Mouse (Mus musculus) mouse trophoblast stem cell (cell line): Measurements from ENCODE around the gene Exoc2.

Source experiments
- in situ Hi-C, 2 experiments: fragments of 300-500 bp; cut with MseI, MboI; formaldehyde crosslinking; loops; 2 replicates in 1 of 2; 3 replicates in 1 of 2; pipeline ENCODE4 v1.15.1; 2025

The Exoc2 gene

DNA sequence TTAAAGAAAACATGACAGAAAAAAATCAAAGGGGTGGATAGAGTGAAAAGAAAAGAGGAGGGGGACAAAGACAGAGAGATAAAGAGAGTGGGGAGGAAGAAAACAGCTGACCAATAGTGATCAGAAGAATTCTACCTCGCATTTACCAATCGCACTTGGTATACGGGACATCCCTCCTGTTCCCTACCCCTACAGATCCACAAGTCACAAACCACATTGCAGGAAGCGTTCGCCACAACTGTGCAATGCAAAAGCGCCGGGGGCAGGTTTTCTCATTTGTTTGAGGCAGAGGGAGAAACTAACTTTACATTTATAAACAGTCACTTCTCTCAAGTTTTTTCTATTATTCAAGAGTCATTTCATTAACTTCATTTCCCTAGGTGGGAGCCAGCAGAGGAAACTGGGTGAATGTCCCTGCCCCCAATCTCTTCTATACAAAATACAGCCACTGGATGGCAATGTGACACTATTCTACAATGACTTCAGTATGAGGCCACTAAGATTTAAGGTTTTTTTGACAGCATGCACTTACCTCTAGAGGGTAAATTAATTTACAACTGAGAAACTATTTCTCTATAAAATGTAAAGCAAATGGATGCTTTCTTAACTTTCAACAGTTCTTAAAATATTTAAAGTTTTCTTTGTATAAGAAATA is 72.4 kb downstream of the Exoc2 start:
- in situ Hi-C loops: no loop called here

- in situ Hi-C loops: no loop called here
Observed at GRCm38 (mm10) chr13:30894015-30894634, 79.8 kb downstream of the Exoc2 start.

- in situ Hi-C loops: no loop called here
Observed at GRCm38 (mm10) chr13:30892315-30892714, 81.6 kb downstream of the Exoc2 start.

GRCm38 (mm10) chr13:30891223-30891622 is 82.7 kb downstream of the Exoc2 start:
- in situ Hi-C loops: no loop called here

DNA sequence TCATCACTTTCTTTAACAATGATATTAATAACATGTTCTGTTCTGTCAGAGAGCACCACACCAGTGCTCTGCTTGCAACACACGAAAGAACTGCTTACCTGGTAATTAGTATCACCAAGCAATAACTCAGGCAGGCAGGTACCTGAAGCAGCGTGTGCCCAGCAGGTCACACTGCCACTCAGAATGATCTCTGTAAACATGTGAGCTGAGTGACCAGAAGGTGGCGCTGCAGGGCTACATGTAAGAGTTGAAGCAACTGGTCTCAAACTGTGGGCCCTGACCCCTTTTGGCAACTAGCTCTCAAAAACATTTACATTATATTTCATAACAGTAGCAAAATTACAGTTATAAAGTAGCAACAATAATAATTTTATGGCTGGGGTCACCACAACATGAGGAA is 85.4 kb downstream of the Exoc2 start:
- in situ Hi-C loops: loop anchor here in 1 of 2 experiments (5.0 kb wide), 1 partner anchor 94 kb away; no protein-coding TSS in a partner anchor

DNA sequence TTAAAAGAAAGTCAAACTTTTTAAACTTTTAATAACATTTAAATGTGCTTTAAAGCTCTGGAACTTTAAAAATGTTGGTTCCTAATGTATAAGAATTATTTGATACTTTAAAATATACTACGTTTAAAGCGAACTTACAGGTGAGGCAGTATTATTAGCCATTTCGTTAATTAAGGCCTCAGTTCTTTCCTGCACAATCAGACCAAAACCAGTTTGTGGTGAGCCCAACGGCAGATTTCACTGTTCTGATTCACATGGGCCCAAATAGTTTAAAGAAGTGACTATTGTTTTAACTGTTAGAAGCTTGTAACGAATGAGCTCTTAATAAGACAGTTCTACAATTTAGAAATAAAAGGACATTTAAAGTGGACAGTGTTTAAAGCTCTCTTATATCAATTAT is 93.6 kb downstream of the Exoc2 start:
- in situ Hi-C loops: no loop called here

DNA sequence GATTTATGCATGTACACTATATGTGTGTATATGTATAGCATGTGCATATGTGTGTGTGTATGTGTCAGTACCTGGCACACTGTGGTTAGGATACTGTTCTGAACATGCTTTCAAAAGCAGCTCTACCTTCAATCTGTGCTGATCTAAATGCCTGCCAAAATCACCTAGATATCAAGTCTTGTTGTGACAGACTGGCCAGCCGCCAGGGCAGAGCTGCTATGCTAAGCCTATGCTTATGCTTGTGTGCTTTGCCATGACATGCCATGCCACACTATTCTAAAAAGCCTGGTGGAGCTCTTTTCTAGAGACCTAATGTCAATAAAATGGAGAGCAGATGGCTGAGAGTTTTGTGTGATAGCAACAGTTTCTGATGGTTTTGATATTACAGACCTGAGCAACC is 94.0 kb downstream of the Exoc2 start:
- in situ Hi-C loops: no loop called here

DNA sequence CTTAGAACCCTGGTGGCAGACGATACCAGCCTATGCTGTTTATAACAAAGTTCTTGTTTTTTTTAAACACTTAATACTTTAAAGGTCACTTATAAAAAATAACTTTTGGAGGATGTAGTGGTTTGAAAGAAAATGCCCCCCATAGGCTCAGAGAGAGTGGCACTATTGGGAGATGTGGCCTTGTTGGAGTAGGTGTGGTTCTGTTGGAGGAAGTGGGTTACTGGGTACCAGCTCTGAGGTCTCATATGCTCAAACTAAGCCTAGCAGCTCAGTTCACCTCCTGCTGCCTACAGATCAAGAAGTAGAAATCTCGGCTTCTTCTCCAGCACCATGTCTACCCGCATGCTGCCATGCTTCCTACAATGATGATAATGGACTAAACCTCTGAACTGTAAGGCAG is 98.1 kb downstream of the Exoc2 start:
- in situ Hi-C loops: no loop called here

DNA sequence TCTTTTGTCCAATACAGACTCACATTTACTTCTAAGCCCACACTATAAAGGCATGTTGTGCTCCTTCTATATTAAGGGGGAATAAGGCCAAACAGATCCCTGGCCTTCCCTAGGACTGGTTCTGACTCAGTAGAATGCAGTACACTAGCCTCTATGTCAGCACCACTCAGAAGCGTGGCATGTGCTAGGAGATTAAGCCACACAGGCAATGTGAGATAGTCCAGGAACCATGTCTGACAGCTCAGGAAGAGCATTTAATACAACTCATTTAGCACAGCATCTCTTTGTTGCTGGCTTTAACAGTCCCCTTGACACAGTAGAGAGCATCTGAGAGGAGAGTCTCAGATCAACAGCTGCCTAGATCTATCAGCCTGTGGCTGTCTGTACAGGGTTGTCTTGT is 100.4 kb downstream of the Exoc2 start:
- in situ Hi-C loops: loop anchor here in 1 of 2 experiments (25.0 kb wide), 1 partner anchor 311 kb away; no protein-coding TSS in a partner anchor

GRCm38 (mm10) chr13:30865486-30865885 is 108.4 kb downstream of the Exoc2 start:
- in situ Hi-C loops: loop anchor here in 1 of 2 experiments (25.0 kb wide), 1 partner anchor 303 kb away; no protein-coding TSS in a partner anchor

DNA sequence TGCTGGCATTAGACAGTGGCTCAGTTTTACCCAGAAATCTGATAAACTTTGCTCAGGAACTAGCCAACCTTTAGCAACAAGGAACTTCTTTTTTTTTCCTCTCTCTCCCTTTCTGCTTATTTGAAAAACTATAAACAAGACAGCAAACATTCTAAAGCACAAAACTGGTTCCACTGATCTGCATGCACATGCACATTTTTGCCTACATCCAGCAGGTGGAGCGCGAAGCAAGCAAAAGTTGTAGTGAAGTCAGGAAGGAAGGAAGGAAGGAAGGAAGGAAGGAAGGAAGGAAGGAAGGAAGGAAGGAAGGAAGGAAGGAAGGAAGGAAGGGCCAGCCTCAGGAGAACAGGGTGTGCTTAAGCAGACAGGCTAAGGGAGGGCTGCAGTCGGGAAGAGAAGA is 109.9 kb downstream of the Exoc2 start:
- in situ Hi-C loops: loop anchor here in 1 of 2 experiments (25.0 kb wide), 1 partner anchor 302 kb away; no protein-coding TSS in a partner anchor

- in situ Hi-C loops: loop anchor here in 1 of 2 experiments (25.0 kb wide), 1 partner anchor 296 kb away; no protein-coding TSS in a partner anchor
Observed at GRCm38 (mm10) chr13:30858421-30858820, 115.5 kb downstream of the Exoc2 start.

DNA sequence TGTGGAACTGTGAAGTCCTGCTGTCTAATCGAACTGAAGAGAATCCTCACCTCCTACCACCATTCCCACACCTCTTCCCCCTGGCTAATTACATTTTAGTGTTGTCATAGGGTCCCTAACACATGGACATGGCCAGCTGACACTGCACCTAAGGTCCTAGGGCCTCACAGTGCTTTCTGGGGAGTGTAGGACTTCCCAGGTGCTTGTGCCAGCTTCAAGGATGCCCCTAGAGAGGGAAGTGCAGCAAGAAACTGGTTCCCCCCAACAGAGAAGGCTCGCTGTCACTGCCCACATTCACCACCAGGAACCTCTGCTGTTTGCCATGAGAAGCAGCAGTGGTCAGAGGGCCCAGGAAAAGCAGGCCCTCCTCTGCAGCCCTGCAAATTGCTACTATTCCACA is 123.2 kb downstream of the Exoc2 start:
- in situ Hi-C loops: loop anchor here in 1 of 2 experiments (25.0 kb wide), 1 partner anchor 288 kb away; no protein-coding TSS in a partner anchor

- in situ Hi-C loops: no loop called here
Observed at GRCm38 (mm10) chr13:30848001-30848400, 125.9 kb downstream of the Exoc2 start.

- in situ Hi-C loops: no loop called here
Observed at GRCm38 (mm10) chr13:30846506-30846905, 127.4 kb downstream of the Exoc2 start.

DNA sequence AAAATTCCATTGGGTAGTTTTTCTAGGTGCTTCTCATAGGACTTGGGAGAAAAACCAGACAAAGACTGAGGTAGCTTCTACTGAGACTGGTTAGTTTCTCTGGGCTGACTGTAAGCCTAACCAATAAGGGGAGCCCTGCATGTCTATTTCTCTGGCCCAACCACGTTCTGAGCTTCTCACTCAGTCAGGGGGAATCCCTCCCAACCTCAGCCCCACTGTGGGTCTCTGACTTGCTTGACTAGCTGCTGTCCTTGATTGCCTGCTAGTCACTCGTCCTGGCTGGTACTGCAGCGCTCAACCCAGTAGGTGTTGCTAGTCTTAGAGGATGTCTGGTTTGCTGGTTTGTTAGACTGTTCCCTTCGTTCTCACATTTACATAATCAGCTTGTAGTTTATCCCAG is 130.8 kb downstream of the Exoc2 start:
- in situ Hi-C loops: no loop called here

DNA sequence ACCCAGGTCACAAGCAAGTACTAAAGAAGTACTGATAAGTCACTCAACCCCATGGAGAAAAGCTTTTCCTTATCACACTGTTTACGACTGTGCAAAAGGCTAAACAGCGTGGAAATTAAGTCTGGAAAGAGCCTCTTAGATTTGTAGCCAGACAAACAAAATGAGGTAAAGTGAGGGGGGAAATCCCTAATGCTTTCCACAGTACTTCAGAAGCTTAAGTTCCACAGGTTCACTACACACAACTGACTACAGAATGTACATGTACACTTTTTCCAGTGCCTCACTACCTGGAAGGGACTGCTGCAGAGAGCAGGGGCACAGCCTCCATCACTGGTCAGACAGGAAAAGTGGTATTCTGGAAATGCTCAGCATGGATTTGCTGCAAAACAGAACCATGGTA is 132.1 kb downstream of the Exoc2 start:
- in situ Hi-C loops: no loop called here

- in situ Hi-C loops: no loop called here
Observed at GRCm38 (mm10) chr13:30841306-30841705, 132.6 kb downstream of the Exoc2 start.

DNA sequence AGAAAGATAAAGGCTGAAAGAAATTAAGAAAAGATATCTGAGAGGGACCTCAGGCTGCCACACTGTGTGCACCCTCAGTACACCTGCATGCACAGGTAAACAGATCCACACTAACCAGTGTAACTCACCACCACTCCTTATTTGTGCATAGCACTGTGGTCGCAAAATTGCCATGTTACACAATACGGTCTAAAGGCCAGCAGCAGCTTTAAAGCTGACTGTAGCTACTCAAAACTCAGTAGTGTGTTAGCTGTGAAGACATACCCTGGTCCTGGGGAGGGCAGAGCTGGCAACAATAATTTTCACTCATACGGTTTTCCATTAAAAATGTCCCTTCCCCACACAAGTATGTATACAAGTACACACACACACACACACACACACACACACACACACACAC is 133.2 kb downstream of the Exoc2 start:
- in situ Hi-C loops: no loop called here

DNA sequence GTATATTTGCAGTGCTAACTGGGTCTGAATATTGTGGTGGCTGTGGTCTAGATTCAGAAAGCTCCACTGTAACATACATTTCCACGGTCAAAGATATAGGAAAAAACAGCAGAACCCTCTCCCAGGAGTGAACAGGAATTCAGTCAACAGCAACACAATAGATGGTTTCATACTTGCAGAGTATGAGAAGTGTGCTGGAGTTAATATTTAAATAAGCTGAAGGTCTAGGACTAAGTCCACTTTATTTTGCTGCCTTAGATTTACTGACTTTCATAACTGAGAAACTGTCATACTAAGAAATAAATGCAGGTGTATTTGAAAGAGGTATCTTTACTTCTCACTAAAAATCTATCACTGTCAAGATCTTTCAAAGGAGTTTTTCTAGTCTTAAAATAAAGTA is 137.6 kb downstream of the Exoc2 start:
- in situ Hi-C loops: no loop called here

DNA sequence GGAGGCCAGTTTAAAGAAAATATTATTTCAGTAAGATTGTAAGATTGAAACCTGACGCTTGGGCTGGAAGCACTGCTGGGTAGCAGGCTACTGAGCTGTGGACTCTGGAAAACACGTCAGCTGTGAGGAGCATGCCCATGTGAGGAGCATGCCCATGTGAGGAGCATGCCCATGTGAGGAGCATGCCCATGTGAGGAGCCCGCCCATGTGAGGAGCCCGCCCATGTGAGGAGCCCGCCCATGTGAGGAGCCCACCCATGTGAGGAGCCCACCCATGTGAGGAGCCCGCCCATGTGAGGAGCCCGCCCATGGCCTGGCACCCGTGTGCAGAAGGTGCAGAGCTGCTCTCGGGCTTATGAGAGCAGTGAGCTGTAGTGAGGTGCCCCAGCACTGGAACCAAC is 139.0 kb downstream of the Exoc2 start:
- in situ Hi-C loops: no loop called here

GRCm38 (mm10) chr13:30834349-30834748 is 139.5 kb downstream of the Exoc2 start:
- in situ Hi-C loops: no loop called here

DNA sequence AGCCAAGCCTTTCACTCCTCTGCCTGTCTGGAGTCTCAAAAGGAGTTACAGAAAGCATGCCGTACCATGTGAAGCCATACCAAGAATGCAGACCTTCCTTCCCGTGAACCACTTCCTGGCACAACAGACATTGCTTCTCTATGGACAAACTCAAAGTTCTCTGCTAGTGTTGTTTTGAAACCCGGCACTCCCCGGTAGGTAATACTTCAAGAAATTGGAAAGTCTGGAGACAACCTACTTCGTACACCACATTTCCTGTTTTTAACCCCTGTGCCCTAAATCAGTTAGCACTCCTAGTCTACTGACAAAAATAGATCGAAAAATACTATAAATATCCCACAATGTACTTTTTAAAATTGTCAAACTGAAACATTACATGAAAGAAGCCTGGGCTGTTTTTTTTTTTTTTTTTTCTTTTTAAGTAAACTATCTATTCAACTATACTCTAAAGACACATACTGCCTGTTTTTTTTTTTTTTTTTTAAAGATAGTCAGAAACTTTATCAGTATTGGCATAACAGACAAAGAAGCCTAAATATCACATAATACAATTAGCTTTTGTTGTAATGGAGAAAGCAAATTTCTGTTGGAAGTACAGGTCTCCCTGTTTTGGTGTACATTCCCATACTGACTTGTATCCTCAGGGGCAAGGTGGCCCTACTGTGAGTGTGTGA is 140.3 kb downstream of the Exoc2 start:
- in situ Hi-C loops: no loop called here
